Mouse (Mus musculus) MN1 (cell line): ENCODE data around the gene Kcnip4.

Experiments
- DNase-seq: peaks from one replicate; pipeline ENCODE4 v3.0.0-alpha.2; 2016; ENCODE audit warnings: low spot score

Gene Kcnip4

DNA sequence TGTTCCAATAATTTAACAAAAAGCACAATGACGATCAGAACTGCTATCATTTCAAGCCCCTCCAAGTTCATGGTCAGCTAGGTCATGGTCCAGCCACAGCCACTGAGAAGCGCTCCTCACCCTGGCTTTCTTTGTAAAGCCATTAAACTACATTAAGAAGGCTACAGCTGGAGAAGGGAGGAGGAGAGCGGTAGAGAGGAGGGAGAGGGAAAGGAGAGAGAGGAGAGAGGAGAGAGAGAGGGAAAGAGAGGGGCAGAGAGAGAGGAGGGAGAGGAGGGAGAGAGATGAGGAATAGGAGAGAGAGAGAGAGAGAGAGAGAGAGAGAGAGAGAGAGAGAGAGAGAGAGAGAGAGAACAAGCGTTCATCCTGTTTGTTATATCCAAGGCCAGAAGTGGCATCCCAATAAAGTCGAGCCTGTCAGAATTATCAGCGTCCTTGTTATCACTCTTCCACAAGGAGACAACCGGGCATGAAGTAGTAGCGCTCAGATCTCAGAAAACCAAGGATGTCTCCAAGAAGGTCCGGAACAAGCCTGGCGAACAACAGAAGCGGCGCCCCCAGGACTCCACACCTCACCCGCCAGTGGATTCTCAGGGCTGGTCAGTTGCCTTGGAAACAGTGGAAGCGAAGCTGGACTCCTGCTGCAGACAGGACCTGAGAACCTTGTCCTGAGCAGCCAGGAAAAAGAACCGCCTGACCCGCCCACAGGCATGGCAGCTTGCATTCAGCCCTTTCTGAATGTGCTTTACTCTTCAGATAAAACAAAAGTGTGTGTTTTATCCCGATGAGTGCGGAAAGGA, 635.1 kb downstream of the Kcnip4 start:
- DNase-seq = no peak

DNA sequence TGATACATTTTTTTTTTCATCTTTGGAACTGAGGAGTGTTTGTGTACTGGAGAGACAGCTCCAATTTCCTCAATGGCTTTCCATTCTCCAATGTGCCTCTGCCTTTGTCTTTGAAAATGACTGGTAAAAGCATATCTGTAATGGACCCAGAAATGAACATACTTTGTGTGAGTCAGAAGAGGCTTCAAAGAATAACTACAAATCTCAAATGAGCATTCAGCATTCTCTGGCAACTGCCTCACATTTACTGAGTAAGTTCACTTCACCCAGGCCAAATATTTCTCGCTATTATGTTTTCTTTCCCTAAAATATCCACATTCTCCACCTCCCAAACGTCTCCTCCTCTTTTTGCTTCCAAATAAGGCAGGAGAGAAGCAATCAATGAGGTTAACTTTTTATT, 646.6 kb downstream of the Kcnip4 start:
- DNase-seq = no peak

DNA sequence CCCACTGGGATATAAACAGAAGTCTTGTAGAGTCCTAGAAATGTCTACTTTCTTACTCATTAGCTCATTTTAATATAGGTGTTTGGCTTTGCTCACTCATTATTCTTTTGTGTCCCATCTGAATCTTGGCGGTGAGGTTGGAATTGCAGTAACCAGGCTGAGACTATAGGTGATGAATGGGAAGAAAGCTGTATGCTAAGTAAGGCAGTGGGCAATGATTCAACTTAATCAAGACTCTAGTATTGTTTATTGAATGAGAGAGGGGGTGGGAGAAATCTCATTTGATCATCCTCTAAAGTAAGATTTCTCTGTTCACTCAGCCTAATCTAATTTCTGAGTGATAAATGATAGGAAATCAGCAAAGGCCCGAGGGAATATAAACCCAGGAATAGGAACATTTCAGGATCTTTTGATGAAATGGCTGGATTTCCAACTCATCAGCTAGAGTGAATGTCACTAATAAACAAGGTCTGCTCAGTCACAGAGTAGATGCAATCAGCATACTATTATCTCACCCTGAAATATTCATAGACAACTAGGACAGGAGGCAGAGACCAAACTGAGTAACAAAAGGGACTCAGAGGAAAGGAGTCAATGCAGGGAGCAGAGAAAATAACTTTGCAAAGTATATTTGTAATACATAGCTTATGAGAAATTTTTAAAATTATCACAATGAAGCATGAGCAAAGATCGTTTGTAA, 660.3 kb downstream of the Kcnip4 start:
- no peak for DNase-seq

DNA sequence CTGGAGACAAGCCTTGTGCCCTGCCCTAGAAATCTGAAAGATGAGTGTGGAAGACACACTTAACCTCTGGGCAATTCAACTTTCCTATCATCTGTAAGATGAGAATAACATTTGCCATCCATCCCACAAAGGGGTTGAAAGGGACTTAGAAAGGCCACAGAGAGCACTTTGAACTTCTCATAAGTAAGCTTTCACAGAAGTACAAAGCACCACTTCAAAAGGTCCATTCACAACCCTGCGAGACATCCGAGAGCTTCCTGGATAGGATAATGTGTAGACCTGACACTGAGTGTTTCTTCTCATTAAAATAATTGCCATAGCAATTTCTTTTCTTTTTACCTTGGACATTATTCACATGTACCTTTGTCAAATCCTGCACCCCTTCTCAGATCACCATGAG, 683.7 kb downstream of the Kcnip4 start:
- DNase-seq = no peak

DNA sequence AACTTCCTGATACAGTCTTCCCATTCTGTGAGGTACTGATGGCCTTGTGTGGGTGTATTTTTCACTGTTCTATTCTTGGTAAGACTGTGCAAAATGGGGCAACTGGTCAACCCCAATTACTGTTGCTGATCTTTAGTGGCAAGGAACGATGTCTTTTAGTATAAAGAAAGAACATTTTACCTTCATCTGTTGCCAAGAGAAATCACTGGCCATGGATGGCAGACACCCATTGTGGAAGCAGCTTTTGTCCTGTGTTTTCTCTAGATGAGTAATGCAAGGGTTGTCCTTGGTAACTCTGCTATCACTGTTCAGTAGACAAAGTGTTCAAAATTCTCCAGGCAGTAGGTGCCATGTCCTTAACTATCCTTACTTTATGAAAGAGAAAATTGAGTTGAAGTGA, 729.2 kb downstream of the Kcnip4 start:
- no peak for DNase-seq

DNA sequence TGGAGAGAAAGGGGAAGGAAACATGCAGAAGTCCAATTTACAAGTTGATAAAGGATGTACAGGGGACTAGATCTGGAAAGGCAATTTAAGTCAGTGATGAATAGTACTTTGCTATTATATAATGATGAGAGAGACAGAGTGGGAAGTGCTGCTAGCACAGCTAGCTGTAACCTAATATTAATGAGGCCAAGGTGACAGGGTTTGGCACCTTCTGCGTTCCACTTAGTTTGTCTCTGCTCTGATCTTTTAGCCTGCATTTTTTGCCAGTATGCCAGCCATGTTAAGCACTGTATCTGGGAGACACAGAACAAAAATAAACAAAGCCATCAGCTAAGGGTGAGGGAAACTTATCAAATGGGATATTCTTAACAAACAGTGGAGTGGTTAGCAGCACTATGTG, 745.3 kb downstream of the Kcnip4 start:
- DNase-seq = no peak

DNA sequence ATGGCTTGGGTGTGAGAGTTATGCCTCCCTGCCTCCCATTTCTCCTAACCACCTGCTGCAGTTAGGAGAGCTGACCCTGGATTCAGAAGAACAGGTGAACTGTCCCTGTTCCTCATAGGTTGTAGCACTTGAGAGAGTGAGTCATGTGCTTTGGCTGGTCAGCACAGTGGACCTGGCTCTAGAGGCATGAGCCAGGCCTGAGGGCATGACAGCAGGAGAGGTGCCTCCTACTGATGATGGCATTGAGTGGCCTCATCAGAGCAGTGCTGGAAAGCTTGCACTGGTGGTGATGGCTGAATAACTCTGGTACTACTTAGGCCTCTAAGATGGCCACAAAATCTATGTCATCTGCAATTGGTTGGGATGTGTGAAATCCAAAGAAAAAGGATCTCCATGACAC, 776.1 kb downstream of the Kcnip4 start:
- DNase-seq = no peak

DNA sequence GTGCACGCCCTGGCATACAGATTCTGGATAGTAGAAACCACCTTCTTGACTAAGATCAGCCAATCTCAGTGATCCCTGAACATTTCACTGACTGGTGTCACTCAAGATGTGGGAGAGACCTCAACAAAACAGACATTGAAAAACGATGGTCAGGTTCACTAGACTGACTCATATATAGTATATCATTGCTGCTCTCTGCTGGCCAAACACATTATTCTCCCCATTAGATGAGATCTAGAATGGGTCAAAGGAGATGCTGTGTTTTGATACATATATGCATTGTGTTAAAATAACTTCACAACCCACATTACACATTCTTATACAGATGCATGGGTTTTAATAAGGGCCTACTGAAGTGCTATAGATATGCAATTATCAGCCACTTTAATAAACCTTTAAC, 787.1 kb downstream of the Kcnip4 start:
- DNase-seq = no peak

DNA sequence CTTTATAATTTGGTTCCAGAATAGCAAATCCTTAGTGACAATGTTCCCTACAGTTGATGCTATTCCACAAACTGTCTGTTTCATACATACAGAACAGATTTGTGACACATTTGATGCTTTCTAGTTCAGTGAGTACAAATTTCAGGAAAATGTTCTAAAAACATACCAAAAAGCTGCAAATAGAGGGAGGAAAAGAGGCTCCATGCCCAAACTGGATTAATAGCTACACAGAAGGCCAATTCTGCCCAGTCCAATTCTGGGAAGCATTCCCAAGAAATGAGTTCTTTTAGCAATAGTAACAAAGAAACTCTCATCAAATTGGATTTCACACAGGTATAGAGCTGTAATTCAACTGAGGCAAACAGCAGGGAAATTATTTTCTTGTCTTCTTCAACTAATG, 806.5 kb downstream of the Kcnip4 start:
- no peak for DNase-seq

DNA sequence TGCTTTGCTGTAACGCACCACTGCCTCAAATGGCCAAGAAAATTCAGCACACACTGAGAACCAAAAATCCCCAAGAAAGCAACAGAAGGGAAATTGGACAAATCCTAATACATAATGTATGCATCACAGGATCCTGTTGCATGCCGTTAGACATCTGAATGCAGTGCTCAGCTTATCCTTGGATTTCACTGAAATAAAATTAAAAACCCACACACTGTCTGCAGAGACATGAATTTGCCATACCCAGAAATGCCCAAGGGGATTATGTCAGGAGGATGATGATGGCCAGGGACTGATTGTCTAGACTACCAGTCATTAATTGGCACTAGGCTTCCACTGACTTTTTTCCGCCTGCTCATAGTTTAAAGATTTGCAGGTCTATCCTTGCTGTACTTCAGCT, 818.7 kb downstream of the Kcnip4 start:
- no peak for DNase-seq

DNA sequence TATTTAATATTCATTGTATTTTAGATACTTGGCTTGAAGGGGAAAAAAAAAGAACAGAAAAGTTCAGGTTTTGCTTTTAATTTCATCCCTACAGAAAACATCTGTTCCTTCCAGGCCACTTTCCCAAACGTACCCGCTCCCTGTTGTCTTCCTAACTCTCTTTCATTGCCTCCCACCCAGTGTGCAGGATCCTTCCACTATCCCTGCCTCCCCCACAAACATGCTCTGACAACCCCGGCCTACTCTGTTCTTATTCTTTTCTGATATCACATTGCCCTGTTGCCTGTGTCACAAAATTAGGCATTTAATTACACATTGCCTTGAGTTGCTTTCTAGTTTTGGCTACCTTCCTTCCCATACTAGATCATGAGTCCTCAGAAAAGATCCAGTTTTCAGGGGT, 837.6 kb downstream of the Kcnip4 start:
- no peak for DNase-seq

DNA sequence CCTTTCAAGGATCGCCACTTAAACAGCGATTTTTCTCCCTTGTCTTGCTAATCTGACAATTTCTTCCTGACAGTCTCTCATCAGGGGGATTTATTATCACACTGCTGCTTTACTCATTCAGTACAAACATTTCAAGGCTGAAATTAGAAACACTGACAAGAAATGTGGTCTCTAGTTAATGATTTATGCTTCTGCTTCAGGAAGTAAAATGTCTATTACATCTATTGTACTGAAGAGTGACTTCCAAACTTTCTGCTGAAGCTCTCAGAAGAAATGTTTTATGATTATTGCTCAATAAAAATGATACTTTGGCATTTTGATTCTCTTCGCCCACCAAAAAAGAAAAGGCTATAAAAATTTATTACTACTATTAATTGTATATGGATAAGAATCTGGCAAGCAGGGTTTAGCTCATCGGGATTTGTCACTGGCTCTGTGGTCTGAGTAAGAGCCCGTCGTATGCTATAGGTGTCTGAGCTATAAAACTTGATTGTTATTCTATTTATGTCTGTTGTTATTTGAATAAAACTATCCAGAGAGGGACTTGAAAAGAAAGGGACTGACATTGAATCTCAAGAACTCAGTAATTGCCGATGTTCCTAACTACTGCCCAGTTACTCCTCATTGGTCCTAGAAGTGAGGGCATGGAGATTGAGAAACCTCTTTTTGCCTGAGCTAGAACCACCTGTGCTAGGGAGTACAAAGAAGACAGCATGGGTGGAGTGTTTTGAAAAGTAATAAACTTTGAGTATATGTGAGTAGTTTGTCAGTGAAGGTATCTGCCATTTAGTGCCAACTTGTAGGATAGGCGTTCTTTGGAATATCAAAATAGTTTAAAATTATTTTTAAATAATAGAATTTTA, 844.7 kb downstream of the Kcnip4 start:
- no peak for DNase-seq

DNA sequence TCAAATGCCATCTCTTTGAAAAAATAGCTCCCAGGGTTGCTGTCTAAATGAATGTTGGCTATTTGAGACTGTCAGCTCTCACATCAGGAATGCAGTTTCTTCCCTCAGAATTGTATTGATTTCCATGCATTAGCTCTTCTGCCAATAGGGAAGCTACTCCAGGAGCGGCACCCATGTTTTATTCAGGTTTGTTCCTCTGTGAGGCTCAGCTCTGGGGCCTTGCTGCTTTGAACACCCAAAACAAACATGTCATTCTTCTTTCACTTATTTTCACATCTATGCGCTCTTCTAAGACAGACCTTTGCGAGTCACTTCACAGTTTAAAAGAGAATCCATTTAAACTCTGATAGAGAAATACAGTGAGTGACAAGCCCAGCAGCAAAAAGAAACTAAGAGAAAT, 862.2 kb downstream of the Kcnip4 start:
- no peak for DNase-seq

DNA sequence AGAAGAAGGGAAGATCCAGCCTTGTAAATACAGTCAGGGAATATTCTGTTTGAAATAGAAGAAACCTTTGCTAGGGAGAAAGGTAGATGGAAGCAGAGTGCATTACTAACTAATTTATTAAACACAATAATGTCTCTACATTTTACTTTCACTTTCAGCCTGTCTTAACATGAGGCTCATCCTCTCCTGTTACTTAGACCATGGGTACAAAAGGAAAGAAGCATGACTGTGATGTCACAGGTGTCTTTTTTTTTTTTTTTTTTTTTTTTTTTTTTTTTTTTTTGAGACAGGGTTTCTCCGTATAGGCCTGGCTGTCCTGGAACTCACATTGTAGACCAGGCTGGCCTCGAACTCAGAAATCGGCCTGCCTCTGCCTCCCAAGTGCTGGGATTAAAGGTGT, 864.7 kb downstream of the Kcnip4 start:
- no peak for DNase-seq

DNA sequence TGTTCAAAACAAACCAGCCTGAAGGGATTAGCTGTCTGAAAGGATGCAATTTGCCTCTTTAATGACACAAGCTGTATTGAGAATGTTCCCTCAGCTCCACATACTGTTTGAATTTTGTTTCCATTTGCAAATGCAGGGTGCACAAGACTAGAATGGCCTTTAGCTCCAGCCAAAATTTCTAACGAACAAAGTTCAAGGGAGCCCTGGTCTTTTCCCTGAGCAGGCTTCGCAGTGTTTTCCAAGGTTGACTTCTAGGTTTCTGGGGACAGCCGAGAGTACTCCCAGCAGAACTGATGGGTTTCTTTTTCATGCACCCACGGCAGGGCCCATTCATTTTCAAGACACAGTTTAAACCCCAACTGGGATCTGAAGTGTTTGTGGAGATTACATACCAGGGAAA, 874.2 kb downstream of the Kcnip4 start:
- DNase-seq = no peak

DNA sequence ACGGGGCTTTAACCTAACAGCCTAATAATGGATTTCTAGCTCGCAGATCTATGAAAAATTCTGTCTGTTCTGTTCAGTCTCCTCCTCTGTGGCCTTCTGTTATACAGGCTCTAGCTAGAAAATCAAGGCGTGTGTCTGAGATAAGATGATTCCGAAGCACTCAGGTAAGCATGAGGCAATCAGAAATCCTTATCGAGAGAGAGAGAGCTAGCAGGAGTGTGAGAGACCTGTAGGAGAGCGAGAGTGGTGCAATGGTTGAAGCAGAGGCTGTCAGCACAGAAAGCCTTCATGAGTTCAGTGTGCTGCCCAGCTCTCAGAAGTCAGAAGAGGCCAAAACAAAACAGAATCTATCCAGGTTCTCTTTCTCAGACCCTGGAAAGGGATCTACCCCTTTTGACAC, 888.0 kb downstream of the Kcnip4 start:
- DNase-seq = no peak

DNA sequence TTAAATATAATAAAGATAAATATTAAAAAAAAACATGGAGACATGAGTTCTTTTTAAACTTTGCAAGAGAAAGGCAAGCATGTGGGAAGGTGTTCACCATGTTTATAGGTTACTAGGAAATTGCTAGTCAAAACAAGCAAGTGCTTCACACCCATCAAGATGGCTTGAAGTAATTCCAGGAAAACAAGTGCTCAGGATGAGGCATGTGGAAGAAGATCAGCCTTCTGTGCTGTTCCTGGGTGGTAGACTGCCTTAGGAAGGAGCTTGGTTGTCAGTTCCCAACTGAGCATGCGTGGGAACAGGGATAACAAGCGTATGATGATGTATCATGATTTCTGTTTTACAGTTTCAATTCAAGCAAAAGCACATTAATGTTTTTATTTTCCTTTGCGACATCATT, 891.1 kb downstream of the Kcnip4 start:
- DNase-seq = no peak

DNA sequence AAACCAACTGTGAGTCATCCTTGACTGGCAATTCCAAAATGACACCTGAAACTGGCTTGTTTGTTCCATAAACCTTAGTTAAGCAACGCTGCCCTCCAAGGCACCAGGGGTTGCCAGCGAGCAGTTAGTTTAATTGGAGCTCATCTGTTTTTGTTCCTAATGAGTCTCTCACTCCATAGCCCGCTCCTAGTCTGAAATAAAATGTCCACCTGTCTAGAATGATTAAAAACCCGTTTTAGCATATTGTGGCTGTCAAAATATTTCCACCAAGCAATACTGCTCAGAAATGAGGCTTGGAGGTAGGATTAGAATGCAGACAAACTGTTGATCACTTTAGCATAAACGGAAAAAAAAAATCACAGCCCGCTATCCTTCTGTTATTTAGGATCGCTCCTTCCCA, 901.3 kb downstream of the Kcnip4 start:
- no peak for DNase-seq

DNA sequence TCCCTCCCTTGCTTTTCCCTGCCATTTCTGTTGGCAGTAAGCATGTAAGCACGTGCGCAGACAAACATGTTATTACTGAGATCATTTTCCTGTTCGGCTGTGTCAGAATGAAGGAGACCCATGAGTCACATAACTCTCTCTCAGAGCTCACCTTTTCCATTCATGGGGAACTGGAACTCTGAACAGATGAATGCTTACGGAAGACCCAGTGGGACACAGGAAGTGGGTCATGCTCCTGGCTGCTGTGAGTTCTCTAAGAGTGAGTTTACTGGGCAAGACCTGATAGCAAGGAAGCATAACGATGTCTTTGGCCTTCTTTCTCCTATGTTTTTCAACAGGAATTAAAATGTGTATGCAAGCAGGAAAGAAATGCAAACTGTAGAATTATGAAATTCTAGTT, 917.8 kb downstream of the Kcnip4 start:
- no peak for DNase-seq

DNA sequence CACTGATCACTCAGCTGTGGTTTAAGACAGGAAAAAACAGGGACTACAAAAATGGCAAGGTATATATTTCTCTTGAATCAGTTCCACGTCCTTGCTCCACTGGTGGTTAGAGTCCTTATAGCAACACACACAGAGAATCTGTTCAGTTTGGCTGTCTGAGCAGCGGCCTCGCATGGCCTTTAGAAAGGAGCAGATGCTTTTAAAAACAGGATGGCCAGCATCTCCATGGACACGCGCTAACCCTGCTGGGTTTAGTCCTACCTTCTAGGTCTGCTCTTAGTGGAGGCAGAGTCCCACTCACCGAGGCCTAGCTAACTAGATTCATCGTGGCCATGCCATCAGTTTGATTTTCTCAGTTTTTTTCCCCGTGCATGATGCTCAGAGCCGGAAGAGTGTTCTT, 918.4 kb downstream of the Kcnip4 start:
- no peak for DNase-seq

DNA sequence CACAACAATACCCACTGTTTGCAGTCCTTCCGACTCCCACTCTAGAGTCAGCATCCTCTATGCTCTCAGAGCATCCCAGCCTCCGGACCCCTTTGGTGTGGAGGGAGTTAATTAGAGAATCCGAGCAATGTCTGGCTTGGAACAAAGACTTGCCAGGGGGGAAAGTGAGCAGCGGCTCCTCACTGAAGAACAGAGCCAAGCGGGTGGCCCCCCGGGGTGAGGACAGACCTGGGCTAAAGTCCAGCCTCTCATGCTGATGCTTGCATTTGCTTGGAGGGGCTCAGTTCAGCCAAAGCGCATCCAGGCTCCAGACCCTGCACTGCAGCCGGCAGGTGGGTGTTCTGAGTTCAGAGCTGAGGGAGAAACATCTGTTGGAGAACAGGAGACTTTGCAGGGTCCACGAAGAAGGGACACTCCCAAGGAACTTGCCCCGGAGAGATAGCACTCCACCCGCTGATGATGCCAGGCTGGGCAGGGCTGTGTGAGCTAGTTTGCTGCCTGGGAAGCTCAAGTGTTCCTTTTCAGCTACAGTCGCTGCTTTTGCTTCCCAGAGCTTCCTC, 925.1 kb downstream of the Kcnip4 start:
- DNase-seq = no peak

DNA sequence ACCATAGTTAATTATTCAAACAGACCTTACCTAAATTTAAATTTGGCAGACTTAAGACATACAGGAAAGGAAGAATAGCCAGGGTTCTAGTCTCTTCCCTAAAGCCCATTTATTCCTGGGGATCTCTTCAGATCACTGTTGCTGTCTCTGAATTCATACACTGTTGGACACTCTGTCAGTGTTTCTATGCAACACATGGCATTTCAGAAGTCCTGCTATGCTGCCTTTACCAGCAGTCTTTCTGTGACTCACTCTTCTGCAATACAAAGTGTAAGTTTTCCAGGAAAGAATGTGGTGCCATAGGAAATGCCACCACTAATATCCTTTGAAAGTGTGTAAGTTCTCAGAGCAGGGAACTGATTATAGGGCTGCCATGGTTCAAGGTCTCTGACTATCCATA, 936.7 kb downstream of the Kcnip4 start:
- DNase-seq = no peak

DNA sequence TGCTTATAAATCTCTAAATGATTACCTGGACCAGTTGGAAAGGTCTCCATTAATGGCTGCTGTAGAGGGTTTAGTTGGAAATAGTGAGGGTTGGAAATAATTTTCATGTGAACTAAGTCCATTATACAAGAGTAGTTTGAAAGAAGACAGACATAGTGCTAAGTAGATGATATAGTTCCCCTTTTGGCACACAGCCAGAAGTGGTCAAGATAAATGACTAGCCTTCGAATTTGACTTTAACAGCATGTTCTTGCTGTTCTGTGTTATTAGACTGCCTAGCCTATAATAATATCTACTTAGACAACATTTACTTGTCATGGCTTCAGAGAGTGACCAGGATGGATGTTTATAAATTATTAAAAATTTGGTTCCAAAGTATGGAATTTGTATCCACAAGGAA, 941.3 kb downstream of the Kcnip4 start:
- no peak for DNase-seq
